Mouse (Mus musculus): ENCODE measurements around the gene Hectd1.
A peak's percentile ranks its signal among the peaks of the same experiment; 100 is the strongest.

The Hectd1 gene

GRCm38 (mm10) chr12:51829290-51830076 is at the start of gene Hectd1:
TSS of gene Hectd1 (minus strand) at chr12:51829536.
- peak; percentile 86 to 94 for DNase-seq (ENCODE audit: low spot score in 2 of 2)

- no peak for DNase-seq (ENCODE audit: low spot score in 2 of 2)
Observed at GRCm38 (mm10) chr12:51871446-51872144, 42.3 kb upstream of the Hectd1 start.

GRCm38 (mm10) chr12:51869511-51869910 is 40.2 kb upstream of the Hectd1 start:
- DNase-seq (ENCODE audit: low spot score in 2 of 2), result no peak

GRCm38 (mm10) chr12:51867076-51867475 is 37.7 kb upstream of the Hectd1 start:
- no peak for DNase-seq (ENCODE audit: low spot score in 2 of 2)

GRCm38 (mm10) chr12:51866226-51866910 is 37.0 kb upstream of the Hectd1 start:
- DNase-seq (ENCODE audit: low spot score in 2 of 2), result no peak

- no peak for DNase-seq (ENCODE audit: low spot score in 2 of 2)
Observed at GRCm38 (mm10) chr12:51865790-51866179, 36.4 kb upstream of the Hectd1 start.

GRCm38 (mm10) chr12:51865061-51865789 is 35.9 kb upstream of the Hectd1 start:
- DNase-seq (ENCODE audit: low spot score in 2 of 2), result no peak

GRCm38 (mm10) chr12:51863116-51864002 is 34.0 kb upstream of the Hectd1 start:
- no peak for DNase-seq (ENCODE audit: low spot score in 2 of 2)

- DNase-seq (ENCODE audit: low spot score in 2 of 2), result no peak
Observed at GRCm38 (mm10) chr12:51858134-51859028, 29.0 kb upstream of the Hectd1 start.

GRCm38 (mm10) chr12:51856768-51857295 is 27.5 kb upstream of the Hectd1 start:
- DNase-seq (ENCODE audit: low spot score in 2 of 2), result no peak

- DNase-seq (ENCODE audit: low spot score in 2 of 2), result no peak
Observed at GRCm38 (mm10) chr12:51855872-51856271, 26.5 kb upstream of the Hectd1 start.

GRCm38 (mm10) chr12:51855453-51855852 is 26.1 kb upstream of the Hectd1 start:
- no peak for DNase-seq (ENCODE audit: low spot score in 2 of 2)

GRCm38 (mm10) chr12:51851617-51852016 is 22.3 kb upstream of the Hectd1 start:
- DNase-seq (ENCODE audit: low spot score in 2 of 2), result peak in 1 of 2 experiments; percentile 40

GRCm38 (mm10) chr12:51851155-51851554 is 21.8 kb upstream of the Hectd1 start:
- peak in 1 of 2 experiments; percentile 53 for DNase-seq (ENCODE audit: low spot score in 2 of 2)

- DNase-seq (ENCODE audit: low spot score in 2 of 2), result no peak
Observed at GRCm38 (mm10) chr12:51850339-51850738, 21.0 kb upstream of the Hectd1 start.

- no peak for DNase-seq (ENCODE audit: low spot score in 2 of 2)
Observed at GRCm38 (mm10) chr12:51849902-51850301, 20.6 kb upstream of the Hectd1 start.

- no peak for DNase-seq (ENCODE audit: low spot score in 2 of 2)
Observed at GRCm38 (mm10) chr12:51847953-51848680, 18.8 kb upstream of the Hectd1 start.

- DNase-seq (ENCODE audit: low spot score in 2 of 2), result no peak
Observed at GRCm38 (mm10) chr12:51845261-51845660, 15.9 kb upstream of the Hectd1 start.

GRCm38 (mm10) chr12:51844771-51845256 is 15.5 kb upstream of the Hectd1 start:
- DNase-seq (ENCODE audit: low spot score in 2 of 2), result peak; percentile 96 to 99
